Mouse (Mus musculus): ENCODE data around the gene Colgalt2.
"Not testable (repeated sequence)": the region's sequence is repeated elsewhere in the genome, so short reads cannot be mapped to it uniquely, and the experiment has no call there.

Gene Colgalt2

DNA sequence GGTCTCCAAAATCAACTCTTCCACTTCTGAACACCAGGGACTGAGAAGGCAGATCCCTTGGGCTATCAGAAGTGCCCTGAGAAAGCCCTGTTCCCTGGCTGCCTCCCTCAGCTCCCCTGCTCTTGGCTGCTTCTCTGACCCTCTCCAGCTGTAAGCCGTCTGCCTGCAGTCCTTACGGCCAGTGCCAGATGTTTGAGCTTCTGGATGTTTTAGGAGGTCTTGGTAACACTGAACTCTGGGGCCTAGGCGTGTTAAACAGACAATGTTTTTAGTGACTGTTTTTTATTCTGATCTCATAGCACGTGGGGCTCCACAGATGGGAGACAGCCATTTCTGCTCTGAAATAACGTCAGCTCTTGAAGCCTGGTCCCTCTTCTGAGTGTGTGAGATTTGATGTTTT is 18.0 kb downstream of the Colgalt2 start:
- no peak for DNase-seq

GRCm38 (mm10) chr1:152422295-152422694 is 22.7 kb downstream of the Colgalt2 start:
- DNase-seq = no peak

DNA sequence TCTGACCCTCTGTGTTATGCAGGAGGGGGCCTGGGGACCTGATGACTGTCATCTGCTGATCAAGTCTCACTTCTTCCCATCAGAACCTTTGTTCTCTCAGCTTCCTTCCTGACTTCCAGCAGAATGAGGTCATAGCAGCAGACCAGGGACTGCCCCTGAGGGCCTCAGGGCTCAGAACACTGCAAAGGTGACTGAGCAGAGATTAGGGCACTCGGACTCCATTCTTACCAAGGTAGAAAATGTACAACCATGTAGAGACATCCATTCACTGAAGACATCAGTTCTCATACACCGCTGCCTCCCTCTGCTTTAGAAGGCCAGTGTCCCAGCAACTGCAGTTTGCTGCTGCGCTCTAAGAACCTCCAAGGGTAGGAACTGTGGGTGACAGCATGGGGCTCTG is 23.4 kb downstream of the Colgalt2 start:
- no peak for DNase-seq

GRCm38 (mm10) chr1:152427912-152428581 is 28.4 kb downstream of the Colgalt2 start:
- no peak for DNase-seq

- DNase-seq = no peak
These were observed 30.2 kb downstream of the Colgalt2 start for GRCm38 (mm10) chr1:152429805-152430204.

GRCm38 (mm10) chr1:152434166-152434565 is 34.5 kb downstream of the Colgalt2 start:
- DNase-seq = no peak

- DNase-seq = not testable (repeated sequence)
These were observed 37.9 kb downstream of the Colgalt2 start for GRCm38 (mm10) chr1:152437518-152437917.

DNA sequence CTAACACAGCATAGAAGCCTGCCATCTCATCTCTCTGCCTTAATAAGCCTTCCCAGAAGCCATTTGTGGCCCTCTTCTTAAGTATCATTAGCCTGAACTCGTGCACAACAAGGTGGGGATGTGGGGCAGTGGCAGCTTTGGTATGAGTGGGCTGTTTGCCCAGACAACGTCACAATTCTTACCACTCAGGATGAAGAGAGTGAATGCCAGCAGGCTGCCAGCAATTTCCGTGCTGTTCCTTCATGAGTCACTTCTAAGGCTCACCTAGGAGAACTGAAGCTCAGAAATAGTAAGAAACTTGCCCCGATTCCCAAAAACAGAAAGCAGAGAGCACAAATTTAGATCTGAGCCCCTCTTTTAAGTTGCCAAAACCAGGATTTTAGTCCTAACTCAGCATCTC is 39.8 kb downstream of the Colgalt2 start:
- peak; percentile 13 to 34 for DNase-seq

DNA sequence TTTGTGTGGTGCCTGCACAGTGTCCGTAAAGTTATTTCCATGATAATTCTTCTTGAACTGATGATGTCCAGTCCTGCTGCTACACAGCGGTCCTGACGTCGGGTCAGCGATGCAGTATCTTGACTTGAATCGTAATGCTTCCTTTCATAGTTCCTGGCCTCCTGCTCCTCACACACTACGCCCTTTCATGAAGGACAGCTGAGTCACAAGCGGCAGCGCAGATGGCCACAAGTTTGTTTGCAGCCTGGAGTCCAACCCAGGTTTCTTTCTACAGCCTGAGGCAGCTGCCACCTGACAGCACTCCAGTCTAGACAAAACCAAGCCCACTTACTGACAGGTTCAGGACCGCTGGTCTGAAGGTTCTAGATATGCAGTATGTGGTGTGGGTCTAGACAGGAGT is 40.2 kb downstream of the Colgalt2 start:
- no peak for DNase-seq

- DNase-seq = no peak
These were observed 45.0 kb downstream of the Colgalt2 start for GRCm38 (mm10) chr1:152444630-152445029.

- no peak for DNase-seq
These were observed 46.3 kb downstream of the Colgalt2 start for GRCm38 (mm10) chr1:152445925-152446324.

DNA sequence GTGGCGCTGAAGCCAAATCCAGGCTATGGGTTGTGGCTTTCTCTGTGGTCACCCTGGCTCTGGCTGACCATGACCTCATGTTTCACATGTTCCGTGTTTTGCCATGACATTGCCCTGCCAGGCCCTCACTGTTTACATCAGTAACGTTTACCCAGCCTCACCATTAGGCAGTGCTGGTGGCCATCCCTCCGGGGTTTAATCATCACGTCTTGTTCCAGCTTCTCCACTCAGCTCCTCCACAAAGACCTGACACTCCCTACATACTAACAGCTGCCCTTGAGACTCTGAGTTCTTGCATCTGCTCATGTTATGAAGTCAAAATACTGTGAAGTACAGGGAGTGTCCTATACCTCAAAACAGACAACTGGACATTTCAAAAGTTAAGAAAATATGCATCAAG is 54.9 kb downstream of the Colgalt2 start:
- no peak for DNase-seq

- no peak for DNase-seq
These were observed 55.9 kb downstream of the Colgalt2 start for GRCm38 (mm10) chr1:152455275-152456243.

DNA sequence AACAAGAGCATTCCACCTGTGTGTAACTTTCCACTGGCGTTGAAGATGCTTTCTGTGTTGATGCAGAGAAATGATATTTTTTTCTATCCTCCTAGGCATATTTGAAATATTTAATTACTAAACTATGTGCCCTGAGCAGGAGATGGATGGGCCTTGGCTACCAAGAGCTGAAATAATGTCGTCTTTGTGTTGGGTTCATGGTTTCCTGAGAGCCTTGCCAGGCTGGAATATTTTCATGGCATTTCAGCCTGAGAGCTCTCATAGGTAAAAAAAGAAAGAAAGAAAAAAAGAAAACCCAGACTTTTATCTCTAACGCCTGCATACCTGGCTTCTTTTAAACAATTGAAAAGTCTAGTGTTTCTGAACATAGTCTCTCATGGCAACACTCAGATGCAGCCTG is 56.6 kb downstream of the Colgalt2 start:
- DNase-seq = no peak

DNA sequence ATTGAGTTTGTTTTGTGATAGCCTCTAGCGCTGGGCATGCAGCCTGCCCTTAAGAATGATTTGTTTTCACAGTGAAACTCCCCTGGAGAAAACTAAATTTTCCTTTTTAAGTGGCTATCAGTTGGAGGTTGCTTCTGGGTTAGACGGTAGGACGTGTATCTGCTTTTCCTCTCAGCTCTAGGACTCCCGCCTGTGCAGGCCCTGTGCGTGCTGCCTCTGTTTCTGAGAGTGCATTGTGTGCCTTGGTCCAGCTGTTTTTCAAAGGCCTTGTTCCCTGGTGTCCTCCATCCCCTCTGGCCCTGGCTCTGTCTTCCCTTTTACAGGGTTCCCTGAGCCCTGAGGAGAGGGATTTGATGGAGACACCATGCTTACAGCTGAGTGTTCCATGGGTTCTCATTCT is 58.0 kb downstream of the Colgalt2 start:
- DNase-seq = no peak

DNA sequence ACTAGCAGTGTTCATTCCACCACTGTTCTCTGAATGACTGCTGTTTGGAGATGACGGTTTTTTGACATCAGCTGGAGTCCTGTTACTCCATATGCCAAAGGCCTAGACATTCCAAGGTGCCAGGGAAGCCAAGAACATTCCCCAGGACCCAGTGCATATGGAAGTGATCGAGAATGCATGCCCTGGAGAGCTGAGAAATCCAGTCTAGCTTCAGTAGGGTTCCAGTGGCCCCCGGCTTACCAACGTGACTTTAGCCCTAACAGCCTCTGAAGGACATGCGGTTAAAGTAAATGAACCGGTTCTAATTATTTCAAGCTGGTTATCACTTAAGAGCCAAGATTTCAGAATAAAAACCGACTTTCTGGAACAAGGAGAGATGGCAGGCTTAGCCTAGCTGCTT is 59.4 kb downstream of the Colgalt2 start:
- peak; percentile 17 for DNase-seq

- DNase-seq = no peak
These were observed 61.3 kb downstream of the Colgalt2 start for GRCm38 (mm10) chr1:152460931-152461330.

- no peak for DNase-seq
These were observed 62.2 kb downstream of the Colgalt2 start for GRCm38 (mm10) chr1:152461814-152462213.

- peak in 1 of 2 experiments; percentile 18 for DNase-seq
These were observed 62.7 kb downstream of the Colgalt2 start for GRCm38 (mm10) chr1:152462348-152462747.

DNA sequence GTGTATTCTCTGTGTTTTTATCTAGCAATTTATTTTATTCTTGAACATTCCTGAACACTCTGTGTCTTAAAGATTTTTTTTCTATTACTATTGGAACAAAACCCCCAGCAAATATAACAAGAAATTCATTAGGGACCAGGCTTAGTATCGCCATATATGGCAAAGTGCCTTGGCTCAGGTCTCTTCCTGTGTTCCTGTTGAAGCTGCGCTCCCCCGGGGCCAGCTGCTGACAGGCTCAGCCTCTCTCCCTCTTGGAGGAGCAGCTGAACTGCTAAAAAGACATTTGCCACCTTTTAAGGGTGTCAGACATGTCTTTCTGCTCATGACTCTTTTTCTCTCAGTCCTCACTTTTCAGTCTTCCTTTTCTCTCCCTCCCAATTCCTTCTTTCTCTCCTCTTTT is 66.7 kb downstream of the Colgalt2 start:
- DNase-seq = no peak

- peak; percentile 21 to 46 for DNase-seq
These were observed 68.8 kb downstream of the Colgalt2 start for GRCm38 (mm10) chr1:152468443-152468842.

DNA sequence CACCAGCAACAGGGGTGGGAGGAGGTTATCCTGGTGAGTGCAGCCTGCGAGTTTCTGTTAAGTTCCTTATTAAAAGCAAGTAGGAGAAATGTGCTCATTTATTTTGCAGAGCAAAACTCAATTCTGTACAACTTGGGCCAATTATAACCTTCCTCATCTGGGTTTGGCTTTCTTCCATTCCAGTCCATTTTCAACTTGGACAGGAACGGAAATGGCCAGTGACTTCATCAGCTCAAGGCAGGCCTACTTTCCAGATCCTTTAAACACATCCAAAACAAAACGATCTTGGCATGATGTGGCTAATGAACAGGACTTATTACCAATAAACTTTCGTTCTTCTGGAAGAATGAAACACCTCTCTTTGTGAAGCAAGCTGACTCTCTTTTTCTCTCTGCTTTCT is 76.5 kb downstream of the Colgalt2 start:
- no peak for DNase-seq

DNA sequence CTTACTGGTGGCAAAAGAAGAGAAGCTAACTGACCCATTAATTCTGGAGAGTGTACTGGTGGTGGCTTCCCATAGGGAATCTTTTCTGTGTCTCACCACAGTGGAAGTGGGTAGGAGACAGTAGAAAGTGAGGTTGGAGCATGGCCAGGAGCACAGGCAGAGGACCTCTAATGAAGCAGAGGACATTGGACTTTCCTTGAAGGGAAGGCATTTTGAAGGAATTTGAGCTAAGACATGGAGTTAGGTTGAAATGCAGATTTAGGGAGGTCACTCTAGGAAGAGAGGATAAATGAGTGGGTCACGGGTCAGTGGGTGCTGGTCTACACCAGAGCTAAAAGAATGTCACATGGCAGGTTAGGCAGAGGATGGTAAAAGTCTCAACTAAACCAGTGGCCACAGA is 91.2 kb downstream of the Colgalt2 start:
- DNase-seq = no peak

DNA sequence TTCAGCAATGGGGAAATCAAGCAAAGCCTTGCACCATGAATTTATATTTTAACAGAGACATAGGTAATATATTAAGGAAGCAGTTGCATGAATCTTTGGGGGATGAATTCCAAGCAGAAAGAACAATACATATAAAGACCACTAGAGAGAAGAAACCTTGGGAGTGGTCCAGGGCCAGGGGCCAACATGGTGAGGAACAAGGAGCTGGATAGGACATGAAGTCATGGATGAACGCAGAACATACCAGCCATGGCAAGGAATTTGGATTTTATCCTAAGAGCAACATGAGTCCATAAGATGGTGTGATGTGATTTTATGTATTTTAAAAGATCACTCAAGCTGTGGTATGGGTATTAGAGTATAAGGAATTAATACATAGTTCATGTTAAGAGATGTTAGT is 92.6 kb downstream of the Colgalt2 start:
- DNase-seq = no peak
